Mouse (Mus musculus) left cerebral cortex, adult 18-20 months (tissue): Measurements from ENCODE around the gene Dennd4a. TPM values are rescaled to one million over a fixed set of nuclear protein-coding genes. Genes with fewer than 3 reads are reported as not detected.

Experiments
- DNase-seq, 2 experiments: peaks; one replicate each; pipeline ENCODE4 v3.0.0; 2021 to 2022; ENCODE audit warnings: low spot score in 2 of 2, mixed read lengths in 1 of 2
- long read RNA-seq, 2 experiments: library from polyadenylated mRNA; stranded (forward); transcript quantifications; one replicate each; pipeline ENCODE4 v2.0.0; 2021
- total RNA-seq, 2 experiments: library from RNA; stranded (reverse); gene quantifications; 2 replicates each; pipeline ENCODE4 v1.2.3; 2021

Dennd4a gene
- total RNA-seq, result 10 to 100 TPM; 54.2 to 55.6 TPM
- long read RNA-seq, experiment 1, full-length matches to known transcripts, result 2 of 16 reads
- long read RNA-seq, experiment 1, partial matches to known transcripts, result 6 of 16 reads
- long read RNA-seq, experiment 1, other reads (novel, unspliced or antisense), result 8 of 16 reads
- long read RNA-seq, experiment 2, partial matches to known transcripts, result 3 of 9 reads
- long read RNA-seq, experiment 2, other reads (novel, unspliced or antisense), result 6 of 9 reads

DNA sequence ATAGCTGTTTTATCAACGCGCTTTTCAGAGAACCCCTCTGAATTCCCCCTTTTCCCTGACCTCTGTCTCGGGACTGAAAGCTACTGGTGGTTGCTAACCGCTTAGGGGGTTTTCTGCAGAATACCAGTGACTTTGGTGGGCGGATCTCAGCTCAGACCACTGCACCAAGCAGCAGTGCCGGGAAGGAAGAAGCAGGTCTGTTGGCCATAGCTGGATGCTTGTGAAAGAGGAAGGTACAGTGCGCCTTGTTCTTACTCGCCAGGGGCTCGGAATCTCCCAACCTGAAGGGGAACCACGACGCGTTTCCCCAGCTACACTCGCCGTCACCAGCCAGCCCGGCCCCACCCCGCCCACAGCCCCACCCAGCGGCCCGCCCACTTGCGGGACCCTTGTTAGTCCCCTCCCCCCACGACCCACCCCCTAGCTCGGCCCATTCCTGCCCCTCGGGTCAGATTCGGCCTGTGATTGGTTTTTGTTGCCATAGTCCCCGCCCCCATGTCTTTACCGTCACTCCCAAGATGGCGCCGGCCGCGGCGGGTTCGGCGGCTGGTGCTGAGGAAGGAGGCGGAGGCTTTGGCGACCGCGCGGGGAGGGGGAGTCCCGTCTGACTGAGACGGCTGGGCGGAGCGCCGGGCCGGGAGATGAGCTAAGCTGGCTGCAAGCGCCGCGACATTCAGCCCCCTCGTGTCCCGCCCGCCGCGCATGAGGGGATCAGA is at the start of gene Dennd4a:
Gene Dennd4a, plus strand, starts transcription at position 519 of the 716 bp plus-strand sequence.
- DNase-seq, result peak; percentile 97 to 99

GRCm38 (mm10) chr9:64764824-64765223 is 46.3 kb upstream of the Dennd4a start:
- DNase-seq, result no peak

DNA sequence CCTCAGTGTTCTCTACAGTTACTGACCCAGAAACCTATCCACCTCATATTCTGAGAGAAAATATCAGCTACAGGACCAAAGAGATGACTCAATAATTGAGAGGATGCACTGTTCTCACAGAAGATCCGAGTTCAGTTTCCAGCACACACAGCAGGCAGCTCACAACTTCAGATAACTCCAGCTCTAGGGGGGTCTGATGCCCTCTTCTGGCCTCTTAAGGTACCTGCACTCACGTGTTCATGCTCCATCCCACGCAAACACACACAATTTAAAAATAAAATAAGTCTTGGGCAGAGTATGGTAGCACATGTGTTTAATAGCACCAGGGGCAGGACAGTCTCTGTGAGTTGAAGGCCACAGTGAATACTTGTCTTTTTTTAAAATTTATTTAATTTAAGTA is 45.0 kb upstream of the Dennd4a start:
- DNase-seq, result no peak

DNA sequence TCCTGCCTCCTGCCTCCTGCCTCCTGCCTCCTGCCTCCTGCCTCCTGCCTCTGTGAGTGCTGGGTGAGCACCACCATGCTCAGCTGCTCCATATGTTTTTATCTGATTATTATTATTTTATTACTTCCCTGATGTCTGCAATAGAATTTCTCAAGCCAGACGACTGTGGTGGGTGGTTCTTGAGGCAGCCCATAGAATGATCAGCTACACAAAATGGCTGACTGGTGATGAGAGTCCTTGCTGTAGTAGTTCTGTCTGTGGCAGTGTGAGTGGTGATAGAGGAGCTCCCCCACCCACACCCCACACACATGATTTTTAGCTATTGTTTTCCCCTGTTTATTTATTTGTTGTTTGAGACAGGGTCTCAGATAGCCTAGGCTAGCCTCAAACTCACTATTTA is 43.3 kb upstream of the Dennd4a start:
- DNase-seq, result no peak

DNA sequence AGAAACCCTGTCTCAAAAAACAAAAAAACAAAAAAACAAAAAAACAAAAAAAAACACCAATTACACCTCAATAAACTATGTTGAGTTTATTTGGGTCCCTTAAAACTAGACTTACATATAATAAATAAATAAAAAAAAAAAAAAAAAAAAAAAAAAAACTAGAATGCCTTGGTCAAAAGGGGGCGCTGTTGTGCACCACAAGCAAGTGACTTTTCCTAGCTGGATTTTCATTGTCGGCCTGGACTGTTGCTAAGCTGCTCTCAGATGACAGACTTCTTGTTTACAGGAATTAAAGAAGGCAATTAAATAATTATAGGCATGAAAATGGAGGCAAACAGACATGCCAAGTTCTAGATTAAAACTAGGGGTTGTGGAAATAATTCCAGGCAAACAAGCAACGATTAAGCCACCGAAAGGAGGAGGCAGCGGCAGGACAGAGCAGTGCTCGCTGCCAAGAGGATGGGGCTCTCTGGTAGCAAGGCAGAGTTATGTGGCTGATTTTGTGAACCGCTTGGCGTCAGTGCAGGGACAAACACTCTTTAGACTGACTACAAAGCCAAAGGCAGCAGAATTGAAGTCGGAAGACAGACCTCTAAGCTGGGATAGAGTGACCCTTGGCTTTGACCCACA is 42.0 kb upstream of the Dennd4a start:
- DNase-seq, result peak; percentile 18 to 46

GRCm38 (mm10) chr9:64769911-64770310 is 41.2 kb upstream of the Dennd4a start:
- DNase-seq, result no peak

GRCm38 (mm10) chr9:64770411-64770849 is 40.7 kb upstream of the Dennd4a start:
- no peak for DNase-seq

GRCm38 (mm10) chr9:64771236-64771635 is 39.9 kb upstream of the Dennd4a start:
- peak; percentile 40 to 62 for DNase-seq

- DNase-seq, result no peak
These were observed 37.9 kb upstream of the Dennd4a start for GRCm38 (mm10) chr9:64773254-64773653.

DNA sequence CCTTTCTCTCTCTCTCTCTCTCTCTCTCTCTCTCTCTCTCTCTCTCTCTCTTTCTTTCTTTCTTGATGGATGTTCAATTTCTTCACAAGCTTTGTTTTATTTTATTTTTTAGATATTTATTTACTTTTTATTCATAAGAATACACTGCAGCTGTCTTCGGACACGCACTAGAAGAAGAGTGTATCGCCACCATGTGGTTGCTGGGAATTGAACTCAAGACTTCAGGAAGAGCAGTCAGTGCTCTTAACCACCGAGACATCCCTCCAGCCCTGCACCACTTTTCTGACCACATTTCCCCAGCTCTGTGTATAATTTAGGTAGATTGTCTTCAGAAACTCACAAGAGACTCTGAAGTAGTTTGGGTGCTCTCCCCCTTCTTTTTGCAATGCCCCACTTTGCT is 37.2 kb upstream of the Dennd4a start:
- no peak for DNase-seq

- peak in 1 of 2 experiments; percentile 12 for DNase-seq
These were observed 36.7 kb upstream of the Dennd4a start for GRCm38 (mm10) chr9:64774411-64774811.

DNA sequence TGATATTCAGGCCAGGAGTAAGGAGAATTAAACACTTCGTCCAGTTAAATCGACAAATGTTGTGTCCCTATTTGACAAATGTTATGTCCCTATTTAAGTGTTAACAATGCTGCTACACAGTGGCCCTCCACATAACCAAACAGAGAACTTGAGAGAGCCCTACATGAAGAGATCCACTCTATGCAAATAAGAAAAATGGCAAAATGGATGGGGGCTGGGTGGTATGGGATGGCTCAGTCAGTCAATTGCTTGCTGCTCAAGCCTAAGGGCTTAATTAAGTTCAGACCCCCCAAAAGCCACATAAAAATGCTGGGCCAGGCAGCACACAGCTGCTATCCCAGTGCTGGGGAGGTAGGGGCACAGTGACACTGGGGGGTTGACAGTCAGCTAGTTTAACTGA is 36.3 kb upstream of the Dennd4a start:
- no peak for DNase-seq

- DNase-seq, result no peak
These were observed 35.6 kb upstream of the Dennd4a start for GRCm38 (mm10) chr9:64775491-64775890.

DNA sequence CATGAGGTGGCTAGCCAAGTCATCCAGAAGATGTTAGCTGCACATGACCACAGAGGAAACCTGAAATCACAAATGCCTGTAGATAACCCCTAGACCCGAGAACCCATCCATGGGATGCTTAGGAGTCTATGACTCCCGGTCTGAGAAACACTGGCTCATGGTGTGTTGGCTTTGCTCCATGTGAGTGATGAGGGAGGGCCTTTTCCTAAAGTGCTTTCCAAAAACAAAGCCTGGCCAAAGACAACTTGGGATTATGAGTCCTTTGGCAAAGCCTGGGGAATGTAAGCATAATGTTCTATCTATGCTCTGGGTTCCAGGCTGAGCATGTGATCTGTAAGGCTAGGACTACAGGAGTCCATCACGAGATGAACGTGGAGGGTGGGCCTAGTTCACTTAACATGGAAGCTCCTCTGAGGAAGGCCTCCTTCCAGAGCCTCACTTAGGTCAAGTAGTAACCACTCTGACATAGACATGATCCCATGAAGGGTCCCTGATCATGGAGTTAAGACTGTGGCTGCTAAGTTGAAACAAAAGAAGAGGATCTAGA is 33.6 kb upstream of the Dennd4a start:
- no peak for DNase-seq

GRCm38 (mm10) chr9:64778151-64778550 is 33.0 kb upstream of the Dennd4a start:
- no peak for DNase-seq

- DNase-seq, result no peak
These were observed 31.5 kb upstream of the Dennd4a start for GRCm38 (mm10) chr9:64779628-64780027.

DNA sequence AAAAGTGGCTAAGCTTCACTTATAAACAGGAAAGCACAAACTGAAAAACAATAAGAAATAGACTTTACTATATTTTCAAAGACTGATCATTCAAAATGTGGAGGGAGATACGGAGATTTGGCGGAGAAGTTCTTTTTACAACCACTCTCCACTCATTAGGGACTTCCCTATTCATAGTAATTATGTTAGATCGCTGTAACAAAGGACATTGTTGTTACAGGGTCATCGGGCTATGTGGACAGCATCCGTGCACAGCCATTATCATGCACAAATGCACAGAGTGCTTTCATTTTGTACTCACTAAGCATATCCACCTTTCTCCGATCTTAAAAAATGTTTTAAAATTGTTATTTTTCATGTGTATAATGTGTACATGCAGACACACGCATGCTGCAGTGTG is 27.6 kb upstream of the Dennd4a start:
- no peak for DNase-seq

GRCm38 (mm10) chr9:64784841-64785240 is 26.3 kb upstream of the Dennd4a start:
- DNase-seq, result peak in 1 of 2 experiments; percentile 50

- no peak for DNase-seq
These were observed 24.8 kb upstream of the Dennd4a start for GRCm38 (mm10) chr9:64786216-64786905.

DNA sequence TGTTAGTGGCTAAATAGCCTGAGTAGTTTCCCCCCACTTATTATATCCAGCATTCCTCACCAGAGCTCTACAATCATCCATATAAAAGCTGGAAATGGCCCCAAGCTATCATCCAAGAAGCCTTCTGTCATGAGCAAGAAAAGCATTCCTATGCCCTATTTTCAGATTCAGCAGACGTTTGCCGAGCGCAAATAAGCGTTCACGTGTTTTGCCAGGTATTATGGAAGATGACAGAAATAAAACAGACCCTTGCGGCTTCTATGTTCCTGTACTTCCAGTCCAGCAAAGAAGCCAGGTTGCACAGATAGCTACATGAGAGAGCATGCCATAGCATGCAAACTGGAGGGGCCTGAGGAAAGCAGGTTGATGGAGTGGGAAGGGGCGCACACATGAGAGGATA is 23.1 kb upstream of the Dennd4a start:
- DNase-seq, result no peak

- DNase-seq, result no peak
These were observed 21.8 kb upstream of the Dennd4a start for GRCm38 (mm10) chr9:64789341-64789761.
